Mouse (Mus musculus) MEL (cell line): ENCODE measurements around the gene Sarm1. TPM values are rescaled to one million over a fixed set of nuclear protein-coding genes. Genes with fewer than 3 reads are reported as not detected.
A peak's percentile ranks its signal among the peaks of the same experiment; 100 is the strongest.

ENCODE experiments used
- DNase-seq: peaks from one replicate; pipeline ENCODE4 v3.0.0; 2011; ENCODE audit warnings: low read depth, low spot score
- H3K27ac ChIP-seq: 2 replicates; pipeline ENCODE4 v1.5.1; 2012; ENCODE audit warnings: low read depth, mild to moderate bottlenecking, control low read depth, low read length, moderate library complexity; ENCODE audit not compliant: control insufficient read depth
- H3K27me3 ChIP-seq, 2 experiments: fragments of 150-350 bp in 1 of 2; sonication (generic) in 1 of 2; 2 replicates each; pipeline ENCODE4 v1.6.1; 2012; ENCODE audit warnings: low read length in 2 of 2, mild to moderate bottlenecking in 2 of 2, improper control_type of control experiment in 1 of 2, moderate library complexity in 1 of 2; ENCODE audit not compliant: insufficient read depth in 2 of 2, control insufficient read depth in 1 of 2
- H3K36me3 ChIP-seq, 2 experiments: 2 replicates each; pipeline ENCODE4 v1.6.1; 2012 to 2014; ENCODE audit warnings: low read length in 2 of 2, improper control_type of control experiment in 1 of 2, inconsistent platforms in 1 of 2, mild to moderate bottlenecking in 1 of 2; ENCODE audit not compliant: insufficient read depth in 2 of 2, control insufficient read depth in 1 of 2
- H3K4me1 ChIP-seq, 2 experiments: fragments of 150-350 bp in 1 of 2; sonication (generic) in 1 of 2; 2 replicates each; pipeline ENCODE4 v1.6.1; 2012; ENCODE audit warnings: low read length in 2 of 2, improper control_type of control experiment in 1 of 2, mild to moderate bottlenecking in 1 of 2; ENCODE audit not compliant: insufficient read depth in 2 of 2, control insufficient read depth in 1 of 2
- H3K4me3 ChIP-seq, 2 experiments: fragments of 150-350 bp in 1 of 2; sonication (generic) in 1 of 2; 2 replicates each; pipeline ENCODE4 v1.5.1; 2012; ENCODE audit warnings: low read depth in 2 of 2, low read length in 2 of 2, mild to moderate bottlenecking in 2 of 2, moderate library complexity in 2 of 2, control low read depth in 1 of 2, improper control_type of control experiment in 1 of 2; ENCODE audit not compliant: control insufficient read depth in 1 of 2, insufficient read depth in 1 of 2
- H3K79me2 ChIP-seq: 2 replicates; pipeline ENCODE4 v1.6.1; 2012; ENCODE audit warnings: mild to moderate bottlenecking, low read length, moderate library complexity; ENCODE audit not compliant: control insufficient read depth, poor library complexity, insufficient read depth
- H3K9ac ChIP-seq: 2 replicates; pipeline ENCODE4 v1.6.1; 2012; ENCODE audit warnings: low read depth, mild to moderate bottlenecking, control low read depth, low read length, moderate library complexity; ENCODE audit not compliant: control insufficient read depth, poor library complexity, severe bottlenecking
- H3K9me3 ChIP-seq: fragments of 150-350 bp; sonication (generic); replicated peaks from 2 replicates; pipeline ENCODE4 v1.6.1; 2012; ENCODE audit warnings: mild to moderate bottlenecking, low read length, improper control_type of control experiment, moderate library complexity; ENCODE audit not compliant: insufficient read depth
- BHLHE40 ChIP-seq: IDR thresholded peaks from 2 replicates; pipeline ENCODE4 v1.6.1; 2012; ENCODE audit warnings: low read depth, mild to moderate bottlenecking, inconsistent platforms, low read length, improper control_type of control experiment, borderline replicate concordance
- CHD2 ChIP-seq: IDR thresholded peaks from 2 replicates; pipeline ENCODE4 v1.6.1; 2011; ENCODE audit warnings: low read length, improper control_type of control experiment
- EP300 ChIP-seq, 2 experiments: IDR thresholded peaks; 2 replicates each; pipeline ENCODE4 v1.6.1; 2011; ENCODE audit warnings: improper control_type of control experiment in 2 of 2, low read length in 2 of 2, low read depth in 1 of 2, mild to moderate bottlenecking in 1 of 2
- ETS1 ChIP-seq: IDR thresholded peaks from 2 replicates; pipeline ENCODE4 v1.6.1; 2012; ENCODE audit warnings: low read depth, mild to moderate bottlenecking, inconsistent platforms, low read length, improper control_type of control experiment, moderate library complexity
- GATA1 ChIP-seq: IDR thresholded peaks from 2 replicates; pipeline ENCODE4 v1.6.1; 2011; ENCODE audit warnings: low read depth, low read length, improper control_type of control experiment
- MAX ChIP-seq: IDR thresholded peaks from 2 replicates; pipeline ENCODE4 v1.6.1; 2011; ENCODE audit warnings: low read length, improper control_type of control experiment
- MAZ ChIP-seq: IDR thresholded peaks from 2 replicates; pipeline ENCODE4 v1.6.1; 2012; ENCODE audit warnings: low read depth, mild to moderate bottlenecking, inconsistent platforms, low read length, improper control_type of control experiment
- MEF2A ChIP-seq: IDR thresholded peaks from 2 replicates; pipeline ENCODE4 v1.6.1; 2014; ENCODE audit warnings: low read depth, mild to moderate bottlenecking, inconsistent platforms, low read length, improper control_type of control experiment; ENCODE audit not compliant: poor library complexity, insufficient replicate concordance, severe bottlenecking; ENCODE audit errors: extremely low read depth
- MXI1 ChIP-seq: IDR thresholded peaks from 2 replicates; pipeline ENCODE4 v1.6.1; 2011; ENCODE audit warnings: mild to moderate bottlenecking, low read depth, low read length, improper control_type of control experiment
- MYC ChIP-seq: IDR thresholded peaks from 2 replicates; pipeline ENCODE4 v1.6.1; 2011; ENCODE audit warnings: low read depth, mild to moderate bottlenecking, low read length, improper control_type of control experiment, moderate library complexity
- NELFE ChIP-seq: IDR thresholded peaks from 2 replicates; pipeline ENCODE4 v1.6.1; 2011; ENCODE audit warnings: low read depth, low read length, improper control_type of control experiment
- NRF1 ChIP-seq: IDR thresholded peaks from 2 replicates; pipeline ENCODE4 v1.6.1; 2014; ENCODE audit warnings: low read depth, mild to moderate bottlenecking, inconsistent platforms, low read length, improper control_type of control experiment, moderate library complexity; ENCODE audit not compliant: poor library complexity, insufficient read depth, severe bottlenecking
- POLR2A ChIP-seq, 2 experiments: IDR thresholded peaks; 2 replicates each; pipeline ENCODE4 v1.6.1; 2011 to 2012; ENCODE audit warnings: low read length in 2 of 2, mild to moderate bottlenecking in 2 of 2, control low read depth in 1 of 2, improper control_type of control experiment in 1 of 2, low read depth in 1 of 2, moderate library complexity in 1 of 2; ENCODE audit not compliant: control insufficient read depth in 1 of 2, insufficient read depth in 1 of 2, poor library complexity in 1 of 2
- POLR2AphosphoS2 ChIP-seq: IDR thresholded peaks from 2 replicates; pipeline ENCODE4 v1.6.1; 2011; ENCODE audit warnings: low read length, improper control_type of control experiment
- POLR2AphosphoS5 ChIP-seq: IDR thresholded peaks from 2 replicates; pipeline ENCODE4 v1.6.1; 2012; ENCODE audit warnings: low read depth, borderline replicate concordance, mild to moderate bottlenecking, inconsistent platforms, low read length, moderate library complexity, mixed read lengths
- RAD21 ChIP-seq: IDR thresholded peaks from 2 replicates; pipeline ENCODE4 v1.6.1; 2011; ENCODE audit warnings: mild to moderate bottlenecking, low read depth, low read length, improper control_type of control experiment
- RCOR1 ChIP-seq: IDR thresholded peaks from 2 replicates; pipeline ENCODE4 v1.6.1; 2012; ENCODE audit warnings: low read depth, mild to moderate bottlenecking, inconsistent platforms, low read length, improper control_type of control experiment
- SMC3 ChIP-seq: IDR thresholded peaks from 2 replicates; pipeline ENCODE4 v1.6.1; 2011; ENCODE audit warnings: low read depth, low read length, improper control_type of control experiment
- TBP ChIP-seq: IDR thresholded peaks from 2 replicates; pipeline ENCODE4 v1.8.0; 2011; ENCODE audit warnings: low read depth, low read length, improper control_type of control experiment
- UBTF ChIP-seq: IDR thresholded peaks from 2 replicates; pipeline ENCODE4 v1.6.1; 2012; ENCODE audit warnings: low read depth, mild to moderate bottlenecking, inconsistent platforms, low read length, improper control_type of control experiment, moderate library complexity, borderline replicate concordance; ENCODE audit not compliant: insufficient read depth
- USF1 ChIP-seq: IDR thresholded peaks from 2 replicates; pipeline ENCODE4 v1.6.1; 2014; ENCODE audit warnings: low read depth, mild to moderate bottlenecking, inconsistent platforms, low read length, improper control_type of control experiment, moderate library complexity
- USF2 ChIP-seq, 2 experiments: IDR thresholded peaks; 2 replicates each; pipeline ENCODE4 v1.6.1; 2011 to 2012; ENCODE audit warnings: improper control_type of control experiment in 2 of 2, low read length in 2 of 2, borderline replicate concordance in 1 of 2, inconsistent platforms in 1 of 2, low read depth in 1 of 2, mild to moderate bottlenecking in 1 of 2; ENCODE audit not compliant: insufficient read depth in 1 of 2
- ZC3H11A ChIP-seq: IDR thresholded peaks from 2 replicates; pipeline ENCODE4 v1.6.1; 2012; ENCODE audit warnings: low read depth, mild to moderate bottlenecking, inconsistent platforms, low read length, improper control_type of control experiment
- ZNF384 ChIP-seq: IDR thresholded peaks from 2 replicates; pipeline ENCODE4 v1.6.1; 2012; ENCODE audit warnings: low read depth, mild to moderate bottlenecking, inconsistent platforms, low read length, improper control_type of control experiment
- polyA plus RNA-seq, 2 experiments: library from polyadenylated mRNA; stranded (reverse) in 1 of 2; unstranded in 1 of 2; fragments of >175 nt in 1 of 2; fragments of >200 nt in 1 of 2; gene quantifications; 2 replicates each; pipeline versions ENCODE4 v1.2.1 to v1.2.4; 2012; ENCODE audit warnings: low replicate concordance in 2 of 2, low read depth in 1 of 2; ENCODE audit not compliant: insufficient read length in 2 of 2, insufficient read depth in 1 of 2, missing spikeins in 1 of 2
- total RNA-seq: library from RNA; depleted of rRNA; stranded (reverse); fragments of 300-350 nt; gene quantifications from 2 replicates; pipeline ENCODE4 v1.2.3, GENCODE M21; 2012

The Sarm1 gene
- total and polyA plus RNA-seq, 3 experiments: 0.73 to 4.3 TPM; not detected in 1

- TF ChIP-seq MAZ (peak; percentile 70; the same call in 1 of the 2 replicates), RCOR1 (no peak)
These were observed 31.9 kb downstream of the Sarm1 start, which contains the start of gene Slc46a1 (continued) for GRCm38 (mm10) chr11:78465568-78466180.

- TF ChIP-seq MAZ: no peak
- TF ChIP-seq MAX: peak; percentile 48; the same call in 1 of the 2 replicates
- no peak for TF ChIP-seq ZNF384
- no peak for TF ChIP-seq ETS1
- TF ChIP-seq EP300 (IDR thresholded peaks at IDR 0.05; ENCODE audit: low read depth in 1 of 2, low read length in 2 of 2): no peak
- TF ChIP-seq MXI1: peak; percentile 41; the same call in 1 of the 2 replicates
- TF ChIP-seq MYC: peak; percentile 63; the same call in 1 of the 2 replicates
- no peak for TF ChIP-seq TBP
- peak overlapping the region; percentile 85 for H3K9ac ChIP-seq
- no peaks in the 10 kb centered on the region for H3K27me3 ChIP-seq
- H3K4me3 ChIP-seq: peak overlapping the region; percentile 85 to 95
- peaks cover 0 to 31% of the 10 kb centered on the region in 2 experiments; a peak in 2 of 4 replicates for H3K36me3 ChIP-seq
- DNase-seq: peak; percentile 62
- H3K27ac ChIP-seq: peak overlapping the region; percentile 5
- no peaks in the 10 kb centered on the region; the same call in 1 of the 2 replicates for H3K79me2 ChIP-seq
- H3K9me3 ChIP-seq: no peaks in the 10 kb centered on the region
- peaks cover 20 to 44% of the 10 kb centered on the region in 2 experiments for H3K4me1 ChIP-seq
These were observed 32.4 kb downstream of the Sarm1 start for GRCm38 (mm10) chr11:78465116-78465515.

GRCm38 (mm10) chr11:78463286-78464036 lies 34.1 kb downstream of the Sarm1 start:
- Histone ChIP-seq H3K27me3 (no peaks in the 10 kb centered on the region), H3K4me1 (peaks cover 20 to 44% of the 10 kb centered on the region in 2 experiments), H3K79me2 (no peaks in the 10 kb centered on the region; the same call in 1 of the 2 replicates), H3K27ac (peak overlapping the region; percentile 75), H3K9me3 (no peaks in the 10 kb centered on the region), H3K9ac (peak overlapping the region; percentile 52), H3K36me3 (peaks cover 0 to 31% of the 10 kb centered on the region in 2 experiments; a peak in 2 of 4 replicates), H3K4me3 (peak overlapping the region; percentile 26 to 34; a peak in 3 of 4 replicates)
- DNase-seq: peak; percentile 84
- TF ChIP-seq NRF1: no peak
- no peak for TF ChIP-seq CHD2
- TF ChIP-seq USF2 (IDR thresholded peaks at IDR 0.05; ENCODE audit: borderline replicate concordance in 1 of 2, insufficient read depth in 1 of 2, low read depth in 1 of 2, low read length in 2 of 2): no peak
- TF ChIP-seq POLR2AphosphoS5: no peak
- TF ChIP-seq ZNF384: no peak
- TF ChIP-seq POLR2AphosphoS2: no peak
- TF ChIP-seq GATA1: peak; percentile 95
- TF ChIP-seq UBTF: no peak
- 0 out of 4 replicates have a peak, but pooled peaks of 1 of the 2 experiments have one; percentile 28 for TF ChIP-seq POLR2A (IDR thresholded peaks at IDR 0.05; ENCODE audit: control insufficient read depth in 1 of 2, insufficient read depth in 1 of 2, low read depth in 1 of 2, low read length in 2 of 2, poor library complexity in 1 of 2)
- TF ChIP-seq USF1: peak; percentile 44; the same call in 1 of the 2 replicates
- TF ChIP-seq ETS1: peak; percentile 100
- no peak for TF ChIP-seq SMC3
- TF ChIP-seq BHLHE40: peak; percentile 69
- TF ChIP-seq MYC: no peak; the same call in none of the 2 replicates
- TF ChIP-seq MEF2A: no peak
- no peak for TF ChIP-seq RAD21
- TF ChIP-seq MAZ: no peak
- TF ChIP-seq MXI1: peak; percentile 55; the same call in 1 of the 2 replicates
- no peak for TF ChIP-seq ZC3H11A
- TF ChIP-seq NELFE: no peak
